Mouse (Mus musculus): ENCODE measurements around the gene C2cd3.

GRCm38 (mm10) chr7:100501027-100501843 lies 129.2 kb downstream of the C2cd3 start:
- TF ChIP-seq CTCF (IDR thresholded peaks at IDR 0.05; ENCODE audit: insufficient read depth, low read depth, low read length) (no peak), POLR2A (IDR thresholded peaks at IDR 0.05; ENCODE audit: insufficient read depth, low read depth, low read length) (no peak)

Measured in olfactory bulb, adult 2 months (tissue).